Mouse (Mus musculus) erythroblast, embryonic 14.5 days (primary cell): Measurements from ENCODE around the gene Src. TPM values are rescaled to one million over a fixed set of nuclear protein-coding genes. Genes with fewer than 3 reads are reported as not detected.

Experiments used
- H3K27me3 ChIP-seq: 2 replicates; pipeline ENCODE4 v1.6.1; 2012; ENCODE audit warnings: inconsistent platforms; ENCODE audit not compliant: control insufficient read depth
- H3K36me3 ChIP-seq: 2 replicates; pipeline ENCODE4 v1.6.1; 2012; ENCODE audit warnings: mild to moderate bottlenecking, inconsistent platforms; ENCODE audit not compliant: control insufficient read depth
- H3K4me1 ChIP-seq: 2 replicates; pipeline ENCODE4 v1.6.1; 2012; ENCODE audit warnings: inconsistent platforms; ENCODE audit not compliant: control insufficient read depth
- H3K4me3 ChIP-seq: replicated peaks from 2 replicates; pipeline ENCODE3; 2012; ENCODE audit warnings: moderate library complexity, mild to moderate bottlenecking, inconsistent platforms
- H3K9me3 ChIP-seq: 2 replicates; pipeline ENCODE4 v1.6.1; 2012; ENCODE audit warnings: low read length, inconsistent platforms, mixed read lengths; ENCODE audit not compliant: control insufficient read depth
- GATA1 ChIP-seq: IDR thresholded peaks from 2 replicates; pipeline ENCODE4 v1.6.1; 2012; ENCODE audit warnings: low read length, inconsistent platforms, mixed read lengths
- TAL1 ChIP-seq: IDR thresholded peaks from 3 replicates; pipeline ENCODE4 v1.6.1; 2012; ENCODE audit warnings: low read length, inconsistent platforms, mixed read lengths
- polyA plus RNA-seq: library from polyadenylated mRNA; stranded (reverse); fragments of >175 nt; gene quantifications from 2 replicates; pipeline ENCODE4 v1.2.3, GENCODE M21; 2012

Gene Src
- polyA plus RNA-seq, 1 experiment = 0.08 TPM

DNA sequence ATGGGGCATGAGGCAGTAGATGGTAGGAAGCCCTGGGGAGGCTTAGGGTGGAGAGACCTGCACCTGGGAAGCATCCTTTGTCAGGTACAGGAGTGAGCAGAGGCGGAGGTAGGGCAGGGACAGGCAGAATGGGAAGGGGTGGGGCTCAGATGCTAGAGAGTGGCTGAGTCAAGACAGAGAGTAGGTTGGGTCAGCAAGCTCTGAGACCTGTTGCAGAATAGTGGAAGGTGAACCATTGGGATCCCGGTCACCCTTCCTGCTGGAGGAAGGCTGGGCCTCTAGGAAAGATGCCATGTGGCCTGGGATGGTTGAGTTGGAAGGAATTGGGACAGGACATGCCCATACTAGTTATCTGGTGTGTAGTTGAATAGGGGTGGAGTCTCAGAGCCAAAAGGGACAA is 25.9 kb upstream of the Src start:
- no peak for TF ChIP-seq GATA1
- no peak for TF ChIP-seq TAL1
- Histone ChIP-seq H3K4me1 (no peaks in the 10 kb centered on the region; the same call in 1 of the 2 replicates), H3K27me3 (no peaks in the 10 kb centered on the region), H3K9me3 (no peaks in the 10 kb centered on the region), H3K4me3 (no peak overlapping the region), H3K36me3 (peaks cover 51% of the 10 kb centered on the region)

GRCm38 (mm10) chr2:157393549-157393948 is 24.7 kb upstream of the Src start:
- H3K36me3 ChIP-seq = peaks cover 53% of the 10 kb centered on the region
- H3K4me3 ChIP-seq = no peak overlapping the region
- H3K9me3 ChIP-seq = no peaks in the 10 kb centered on the region
- H3K4me1 ChIP-seq = no peaks in the 10 kb centered on the region
- no peaks in the 10 kb centered on the region for H3K27me3 ChIP-seq
- TF ChIP-seq GATA1 (no peak), TAL1 (no peak)

DNA sequence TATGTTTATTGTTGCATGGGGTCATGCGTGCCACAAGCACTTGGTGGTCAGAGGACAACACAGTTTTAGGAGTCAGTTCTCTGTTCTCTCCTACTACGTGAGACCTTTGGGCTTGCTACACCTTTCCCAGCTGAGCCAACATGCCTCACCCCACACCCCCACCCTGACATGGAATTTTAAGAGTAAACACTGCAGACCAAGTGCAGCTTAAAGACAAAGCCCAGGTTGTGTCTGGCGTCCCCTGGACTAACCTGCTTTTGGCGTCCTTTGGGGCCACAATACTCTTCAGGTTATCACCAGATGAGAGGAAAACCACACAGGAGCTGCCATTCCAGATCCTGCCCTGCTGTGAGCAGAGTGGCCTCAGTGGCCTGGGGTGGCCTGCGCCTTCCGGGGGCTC is 23.4 kb upstream of the Src start:
- H3K4me1 ChIP-seq = no peaks in the 10 kb centered on the region
- no peaks in the 10 kb centered on the region for H3K27me3 ChIP-seq
- no peaks in the 10 kb centered on the region for H3K9me3 ChIP-seq
- TF ChIP-seq TAL1 (no peak), GATA1 (no peak)
- peaks cover 52% of the 10 kb centered on the region for H3K36me3 ChIP-seq
- H3K4me3 ChIP-seq = no peak overlapping the region

DNA sequence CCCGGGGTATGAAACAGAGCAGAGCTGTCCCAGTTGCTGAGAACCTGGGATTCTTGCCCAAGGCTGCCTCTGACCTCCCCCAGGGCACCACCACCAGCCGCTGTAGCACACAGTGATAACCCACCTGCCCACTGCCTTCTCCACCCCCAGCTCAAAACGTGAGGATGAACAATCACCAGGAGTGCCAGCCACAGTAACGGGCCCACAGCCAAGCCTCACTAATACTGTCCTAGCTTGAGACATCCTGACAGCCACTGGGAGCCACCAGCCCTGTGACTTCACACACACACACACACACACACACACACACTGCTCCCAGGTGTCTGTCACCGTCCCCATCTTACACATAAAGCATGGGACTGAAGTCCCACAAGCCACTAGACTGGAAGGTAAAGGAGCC is 22.9 kb upstream of the Src start:
- no peak for TF ChIP-seq TAL1
- TF ChIP-seq GATA1 = no peak
- Histone ChIP-seq H3K27me3 (no peaks in the 10 kb centered on the region), H3K36me3 (peaks cover 48% of the 10 kb centered on the region), H3K4me3 (no peak overlapping the region), H3K4me1 (no peaks in the 10 kb centered on the region), H3K9me3 (no peaks in the 10 kb centered on the region)

DNA sequence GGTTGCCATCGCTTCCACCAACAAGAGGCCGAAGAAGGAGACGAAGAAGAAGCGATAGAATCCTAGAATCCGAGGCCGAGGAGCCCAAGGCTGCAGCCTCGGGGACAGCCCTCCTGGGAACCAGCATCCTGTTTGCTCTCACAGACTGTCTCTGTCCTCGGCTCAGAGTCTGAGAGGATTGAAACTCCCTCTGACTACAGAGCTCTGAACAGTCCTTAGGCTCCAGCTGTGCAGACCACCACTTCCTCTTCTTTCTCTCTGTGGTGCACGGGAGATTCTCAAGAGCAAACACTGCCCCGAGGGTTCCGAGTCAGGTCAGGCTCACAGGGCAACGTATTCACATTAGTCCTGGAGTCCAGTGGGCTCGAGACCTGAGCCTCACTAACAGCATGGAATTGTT is 22.3 kb upstream of the Src start:
- TF ChIP-seq GATA1 (no peak), TAL1 (no peak)
- peaks cover 47% of the 10 kb centered on the region for H3K36me3 ChIP-seq
- no peaks in the 10 kb centered on the region for H3K4me1 ChIP-seq
- no peak overlapping the region for H3K4me3 ChIP-seq
- H3K9me3 ChIP-seq = no peaks in the 10 kb centered on the region
- no peaks in the 10 kb centered on the region for H3K27me3 ChIP-seq

DNA sequence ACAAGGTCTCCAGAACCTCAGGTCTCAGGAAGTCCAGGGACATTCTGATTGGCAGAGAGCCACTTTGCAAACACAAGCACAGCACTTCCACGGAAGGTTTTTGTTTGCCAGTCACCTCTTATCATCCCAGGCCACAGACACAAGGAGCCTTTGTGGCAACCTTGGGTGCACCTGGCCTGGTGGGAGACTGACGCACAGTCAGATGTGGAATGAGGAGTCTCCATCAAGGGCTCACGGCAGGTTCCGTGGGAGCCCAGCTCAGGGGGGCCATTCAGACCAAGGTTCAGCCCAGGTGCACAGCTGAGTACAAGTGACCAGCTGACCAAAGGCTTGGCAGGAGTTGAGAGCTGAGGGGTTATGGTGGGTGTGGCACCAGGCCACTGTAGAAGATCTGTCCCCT is 20.9 kb upstream of the Src start:
- no peak overlapping the region for H3K4me3 ChIP-seq
- no peak for TF ChIP-seq GATA1
- H3K27me3 ChIP-seq = no peaks in the 10 kb centered on the region
- H3K36me3 ChIP-seq = peaks cover 38% of the 10 kb centered on the region
- no peaks in the 10 kb centered on the region for H3K4me1 ChIP-seq
- no peaks in the 10 kb centered on the region for H3K9me3 ChIP-seq

DNA sequence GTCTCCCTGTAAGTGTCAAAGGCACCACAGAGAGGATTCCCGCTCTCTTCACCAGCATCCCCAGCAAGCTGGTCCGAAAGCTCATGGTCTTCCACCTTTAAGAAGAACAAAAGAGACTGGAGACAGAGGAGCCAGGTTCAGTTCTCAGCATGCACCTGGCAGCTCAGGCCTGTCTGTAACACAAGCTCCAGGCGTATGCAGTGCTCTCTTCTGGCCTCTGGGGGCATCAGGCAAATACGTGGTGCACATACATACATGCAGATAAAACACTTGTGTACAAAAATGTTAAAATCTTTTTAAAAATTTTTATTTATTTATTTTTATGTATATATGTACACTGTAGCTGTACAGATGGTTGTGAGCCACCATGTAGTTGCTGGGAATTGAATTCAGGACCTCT is 19.7 kb upstream of the Src start:
- H3K36me3 ChIP-seq = peaks cover 33% of the 10 kb centered on the region
- TF ChIP-seq TAL1 = no peak
- TF ChIP-seq GATA1 = no peak
- H3K4me3 ChIP-seq = no peak overlapping the region
- H3K4me1 ChIP-seq = no peaks in the 10 kb centered on the region
- H3K27me3 ChIP-seq = no peaks in the 10 kb centered on the region
- H3K9me3 ChIP-seq = no peaks in the 10 kb centered on the region

DNA sequence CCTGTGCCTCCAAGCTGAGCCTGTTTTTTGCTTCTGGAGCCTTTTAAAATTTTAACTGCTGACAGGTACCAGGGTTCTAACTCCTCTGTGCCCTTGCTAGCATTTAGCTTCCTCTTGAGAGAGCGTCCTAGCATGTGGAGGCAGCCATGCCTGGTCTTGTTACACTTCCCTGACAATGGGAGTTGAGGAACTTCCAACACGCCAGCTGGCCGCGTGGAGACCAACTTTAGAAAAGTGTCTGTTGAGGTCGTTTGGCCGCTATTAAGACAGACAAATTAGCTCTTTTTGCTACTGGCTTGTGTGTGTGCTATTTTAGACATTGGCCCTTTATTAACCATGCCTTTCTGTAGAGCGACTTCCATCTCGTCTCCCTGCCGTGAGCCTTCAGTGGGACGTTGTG is 18.4 kb upstream of the Src start:
- H3K27me3 ChIP-seq = no peaks in the 10 kb centered on the region

DNA sequence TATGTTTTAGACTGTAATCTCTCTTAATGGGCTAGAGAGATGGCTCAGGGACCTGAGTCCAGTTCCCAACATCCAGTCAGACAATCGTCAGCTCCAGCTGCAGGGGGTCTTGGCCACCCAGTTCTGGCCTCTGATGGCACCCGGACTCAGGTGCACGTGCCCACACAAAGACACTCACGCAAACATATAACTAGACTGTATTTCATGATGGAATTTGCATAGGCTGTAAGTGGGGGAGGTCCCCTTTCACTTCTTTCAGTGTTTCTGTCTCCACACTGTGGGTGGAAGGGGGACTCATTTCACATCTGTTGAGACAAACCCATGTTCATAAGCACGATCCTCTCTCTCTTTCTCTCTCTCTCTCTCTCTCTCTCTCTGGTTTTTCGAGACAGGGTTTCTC is 17.8 kb upstream of the Src start:
- Histone ChIP-seq H3K4me1 (no peaks in the 10 kb centered on the region), H3K9me3 (no peaks in the 10 kb centered on the region), H3K27me3 (no peaks in the 10 kb centered on the region), H3K36me3 (peaks cover 26% of the 10 kb centered on the region), H3K4me3 (no peak overlapping the region)
- TF ChIP-seq GATA1 = no peak
- no peak for TF ChIP-seq TAL1

More for the DNA sequence above, 18.4 kb upstream of the Src start:
- TF ChIP-seq TAL1 (no peak), GATA1 (no peak)
- Histone ChIP-seq H3K4me3 (no peak overlapping the region), H3K4me1 (no peaks in the 10 kb centered on the region), H3K36me3 (peaks cover 32% of the 10 kb centered on the region), H3K9me3 (no peaks in the 10 kb centered on the region)

- Histone ChIP-seq H3K27me3 (no peaks in the 10 kb centered on the region), H3K4me3 (no peak overlapping the region), H3K9me3 (no peaks in the 10 kb centered on the region), H3K36me3 (peaks cover 18% of the 10 kb centered on the region), H3K4me1 (no peaks in the 10 kb centered on the region)
- TF ChIP-seq TAL1 (no peak), GATA1 (no peak)
Observed at GRCm38 (mm10) chr2:157401261-157401660, 17.0 kb upstream of the Src start.
